Mouse (Mus musculus) kidney, adult 2 months (tissue): Measurements from ENCODE around the gene Ppan. TPM values are rescaled to one million over a fixed set of nuclear protein-coding genes. Genes with fewer than 3 reads are reported as not detected.
A peak's percentile ranks its signal among the peaks of the same experiment; 100 is the strongest.

Experiments used
- DNase-seq: peaks from one replicate; pipeline ENCODE4 v3.0.0; 2021
- H3K27ac ChIP-seq: fragments of 200-500 bp; 2 replicates; pipeline ENCODE4 v1.5.1; 2012; ENCODE audit warnings: low read depth, low read length, control low read depth, inconsistent platforms; ENCODE audit not compliant: insufficient read depth
- H3K27me3 ChIP-seq: fragments of 200-500 bp; replicated peaks from 2 replicates; pipeline ENCODE4 v1.6.1; 2012; ENCODE audit warnings: mild to moderate bottlenecking, moderate library complexity, low read length, inconsistent platforms; ENCODE audit not compliant: control insufficient read depth, insufficient read depth
- H3K36me3 ChIP-seq: fragments of 200-500 bp; 2 replicates; pipeline ENCODE4 v1.6.1; 2012; ENCODE audit warnings: mild to moderate bottlenecking, moderate library complexity, low read length, inconsistent platforms; ENCODE audit not compliant: control insufficient read depth, insufficient read depth
- H3K4me1 ChIP-seq: fragments of 200-500 bp; 2 replicates; pipeline ENCODE4 v1.6.1; 2011; ENCODE audit warnings: low read length; ENCODE audit not compliant: control insufficient read depth, insufficient read depth
- H3K4me3 ChIP-seq: fragments of 200-500 bp; 2 replicates; pipeline ENCODE4 v1.5.1; 2011; ENCODE audit warnings: mild to moderate bottlenecking, low read depth, low read length, control low read depth; ENCODE audit not compliant: insufficient read depth
- CTCF ChIP-seq: fragments of 200-500 bp; conservative IDR thresholded peaks from 2 replicates; pipeline ENCODE4 v1.5.1; 2011; ENCODE audit warnings: low read depth, mild to moderate bottlenecking, control low read depth, low read length, moderate library complexity, mixed read lengths; ENCODE audit not compliant: insufficient read depth, insufficient read length
- POLR2A ChIP-seq: fragments of 200-500 bp; IDR thresholded peaks from one replicate; pipeline ENCODE4 v1.6.1; 2011; ENCODE audit warnings: low read depth, low read length, control low read depth
- WGBS: fragments of 180-500 bp; shearing (Covaris S2); methylation state at CpG from one replicate; pipeline ENCODE4 v1.1.7; 2018; 5-methylcytosine and 5-hydroxymethylcytosine counted together
- polyA plus RNA-seq: library from polyadenylated mRNA; depleted of rRNA; stranded (reverse); fragments of >200 nt; gene quantifications from 2 replicates; pipeline ENCODE4 v1.2.3, GENCODE M21; 2012

The Ppan gene
- polyA plus RNA-seq, 1 experiment: 28.3 TPM

DNA sequence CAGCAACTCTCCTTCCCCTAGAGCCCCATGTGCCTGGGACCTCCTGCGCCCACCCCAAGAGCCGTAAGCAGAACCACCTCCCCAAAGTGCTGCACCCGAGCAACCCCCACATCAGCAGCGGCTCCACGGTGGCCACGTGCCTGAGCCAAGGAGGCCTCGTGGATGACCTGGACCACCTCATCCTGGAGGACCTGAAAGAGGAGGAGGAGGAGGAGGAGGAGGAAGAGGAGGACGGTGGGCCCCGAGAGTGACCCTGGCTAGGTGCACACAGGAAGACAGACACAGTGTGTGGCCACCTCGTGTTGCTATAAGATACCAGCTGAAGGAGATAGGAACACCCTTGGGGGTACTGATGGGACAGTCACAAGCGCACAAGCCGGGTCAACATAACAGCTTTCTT is 14.5 kb upstream of the Ppan start:
- Histone ChIP-seq H3K4me3 (no peak overlapping the region), H3K27ac (no peak overlapping the region), H3K36me3 (no peaks in the 10 kb centered on the region), H3K4me1 (no peaks in the 10 kb centered on the region), H3K27me3 (no peaks in the 10 kb centered on the region)
- no peak for DNase-seq
- WGBS: 85% methylated on average over 12 of the region's 12 CpGs
- TF ChIP-seq POLR2A (no peak), CTCF (no peak)

DNA sequence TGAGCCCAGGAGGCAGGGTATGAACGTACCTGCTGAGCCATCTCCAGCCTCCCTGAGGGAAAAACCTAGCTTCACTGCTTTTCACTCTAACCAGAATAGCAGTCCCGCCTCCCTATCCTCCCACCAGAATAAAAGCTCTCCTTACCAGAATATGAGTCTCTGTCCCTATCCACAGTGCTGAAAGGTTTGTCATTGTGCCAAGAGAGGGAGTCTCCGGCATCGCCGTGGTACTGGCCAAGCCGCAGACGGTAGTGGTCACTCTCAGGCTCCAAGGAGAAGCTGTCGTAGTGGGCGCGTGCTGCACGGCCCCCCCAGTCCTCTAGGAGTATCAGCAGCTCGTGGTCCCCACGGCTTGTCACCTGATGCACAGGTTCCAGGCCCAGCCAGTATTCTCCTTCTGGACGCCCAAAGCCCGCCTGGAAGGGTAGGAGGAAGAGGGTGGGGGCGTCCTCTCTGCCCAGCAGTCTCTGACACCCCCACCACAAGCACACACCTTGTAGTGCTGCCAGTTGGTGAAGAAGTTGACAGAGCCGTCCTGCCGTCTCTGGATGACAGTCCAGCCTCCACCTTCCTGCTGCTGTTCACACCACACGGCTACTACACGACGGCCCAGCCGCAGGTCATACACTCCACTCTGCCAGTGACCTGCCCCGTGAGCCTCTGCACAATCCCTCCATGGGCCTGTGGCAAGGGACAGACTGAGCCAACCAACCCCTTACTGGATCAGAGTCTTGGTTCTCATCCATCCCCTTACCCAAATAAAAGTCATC is 12.8 kb upstream of the Ppan start:
- DNase-seq: no peak
- no peaks in the 10 kb centered on the region for H3K4me1 ChIP-seq
- no peak overlapping the region for H3K4me3 ChIP-seq
- no peaks in the 10 kb centered on the region for H3K36me3 ChIP-seq
- WGBS: 64% methylated on average over 23 of the region's 23 CpGs
- H3K27ac ChIP-seq: no peak overlapping the region
- TF ChIP-seq POLR2A (no peak), CTCF (no peak)
- no peaks in the 10 kb centered on the region for H3K27me3 ChIP-seq

DNA sequence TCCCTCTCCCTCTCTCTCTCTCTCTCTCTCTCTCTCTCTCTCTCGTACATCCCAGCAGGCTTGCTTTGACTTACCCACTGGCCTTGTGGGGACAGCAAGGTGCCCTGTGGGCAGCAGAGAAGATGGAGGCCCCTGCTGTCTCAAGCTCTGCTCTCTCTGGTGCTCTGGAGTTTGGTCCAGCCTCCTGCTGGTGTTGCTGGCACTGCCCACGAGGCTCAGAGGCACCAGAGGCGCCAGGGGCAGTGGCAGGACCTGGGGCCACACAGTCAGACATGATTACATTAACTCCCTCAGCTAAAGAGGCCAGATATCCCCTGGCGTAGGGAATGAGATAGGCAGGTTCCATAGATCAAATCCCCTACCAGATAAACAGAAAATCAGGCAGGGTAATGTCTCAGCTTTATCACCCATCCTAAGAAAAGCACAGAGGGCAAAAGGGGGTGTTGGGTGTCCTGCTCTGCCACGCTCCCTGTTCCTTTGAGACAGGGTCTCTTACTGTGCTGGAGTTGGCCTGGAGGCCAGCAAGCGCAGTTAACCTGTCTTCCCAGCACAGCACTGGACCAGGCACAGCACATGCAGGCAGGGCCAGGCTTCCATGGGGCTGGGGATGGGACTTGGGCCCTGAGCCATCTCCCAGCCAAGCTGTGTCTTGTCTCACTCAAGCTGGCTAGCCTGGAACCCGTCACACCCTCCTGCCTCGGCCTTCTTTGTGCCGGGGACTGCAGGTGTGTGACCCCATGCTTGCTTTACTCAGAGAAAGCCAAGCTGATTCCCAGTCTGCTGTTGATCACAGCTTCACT is 11.5 kb upstream of the Ppan start:
- no peak for DNase-seq
- Histone ChIP-seq H3K36me3 (no peaks in the 10 kb centered on the region), H3K27ac (no peak overlapping the region), H3K4me3 (no peak overlapping the region), H3K27me3 (no peaks in the 10 kb centered on the region), H3K4me1 (no peaks in the 10 kb centered on the region)
- no peak for TF ChIP-seq POLR2A
- TF ChIP-seq CTCF: no peak
- 71% methylated on average over 8 of the region's 9 CpGs for WGBS

DNA sequence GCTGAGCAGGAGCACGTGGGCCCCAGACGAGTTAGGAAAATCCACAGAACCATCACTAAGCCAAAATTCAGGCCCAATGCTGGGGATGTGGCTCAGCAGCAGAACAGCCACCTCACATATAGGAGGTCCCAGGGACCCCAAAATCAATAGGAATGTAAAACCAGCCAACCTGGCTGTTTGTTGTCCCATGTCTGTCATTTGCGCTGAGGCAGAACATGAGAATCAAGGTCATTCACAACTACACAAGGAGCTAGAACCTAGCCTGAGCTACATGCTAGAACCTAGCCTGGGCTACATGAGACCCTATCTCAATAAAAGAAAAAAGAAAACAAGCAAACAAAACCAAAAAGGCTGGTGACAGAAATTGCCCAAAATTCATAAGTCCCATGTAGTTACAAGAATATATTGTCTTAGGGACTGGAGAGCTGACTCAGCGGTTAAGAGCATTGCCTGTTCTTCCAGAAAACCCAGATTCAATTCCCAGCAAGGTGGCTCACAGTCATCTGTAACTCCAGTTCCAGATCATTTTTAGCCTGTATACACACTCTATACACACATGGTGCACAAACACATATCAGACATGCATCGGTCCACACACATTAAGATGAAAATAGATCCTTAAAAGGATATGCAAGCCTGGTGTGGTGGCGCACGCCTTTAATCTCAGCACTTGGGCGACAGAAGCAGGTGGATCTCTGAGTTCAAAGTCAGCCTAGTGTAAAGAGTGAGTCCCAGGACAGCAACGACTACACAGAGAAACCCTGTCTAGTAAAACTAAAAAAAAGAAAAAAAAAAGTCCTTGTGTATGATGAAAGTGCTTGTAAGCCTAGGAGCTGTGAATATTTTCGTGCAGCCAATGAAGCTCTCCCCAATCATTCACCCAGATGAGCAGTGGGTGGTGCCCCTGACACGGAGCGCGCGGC is 10.6 kb upstream of the Ppan start:
- no peaks in the 10 kb centered on the region for H3K36me3 ChIP-seq
- WGBS: 35% methylated on average over 14 of the region's 14 CpGs
- H3K4me3 ChIP-seq: peak overlapping the region; percentile 24
- TF ChIP-seq POLR2A (no peak), CTCF (no peak)
- H3K27ac ChIP-seq: no peak overlapping the region
- H3K27me3 ChIP-seq: no peaks in the 10 kb centered on the region
- DNase-seq: no peak
- H3K4me1 ChIP-seq: no peaks in the 10 kb centered on the region

- under 1% methylated on average over 69 of the region's 69 CpGs for WGBS
- H3K27ac ChIP-seq: peak overlapping the region; percentile 87
- H3K27me3 ChIP-seq: no peaks in the 10 kb centered on the region
- H3K36me3 ChIP-seq: no peaks in the 10 kb centered on the region
- DNase-seq: peak; percentile 100
- peak; percentile 81 for TF ChIP-seq CTCF
- peak; percentile 62 for TF ChIP-seq POLR2A
- H3K4me3 ChIP-seq: peak overlapping the region; percentile 58
- H3K4me1 ChIP-seq: no peaks in the 10 kb centered on the region
Observed at GRCm38 (mm10) chr9:20878041-20878709, 9.8 kb upstream of the Ppan start.

DNA sequence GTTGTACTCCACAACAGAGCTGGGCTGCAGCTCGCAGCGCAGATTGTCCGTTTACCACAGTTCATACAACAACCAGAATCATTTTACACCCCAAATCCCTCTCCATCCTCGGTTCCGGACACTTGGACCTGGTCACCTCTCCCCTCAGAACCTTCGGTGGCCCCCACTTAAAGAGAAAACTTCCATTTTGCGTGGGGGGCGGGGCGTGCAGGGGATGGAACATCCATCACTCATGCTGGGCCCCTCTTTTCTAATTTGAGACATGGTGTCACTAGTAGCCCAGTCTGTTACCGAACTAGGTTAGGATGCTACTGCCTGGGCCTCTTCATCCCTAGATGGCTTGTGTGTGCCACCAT is 9.3 kb upstream of the Ppan start:
- H3K4me1 ChIP-seq: no peaks in the 10 kb centered on the region
- H3K4me3 ChIP-seq: peak overlapping the region; percentile 58
- TF ChIP-seq POLR2A (no peak), CTCF (no peak)
- no peak for DNase-seq
- peak overlapping the region; percentile 87 for H3K27ac ChIP-seq
- 13% methylated on average over 10 of the region's 10 CpGs for WGBS
- no peaks in the 10 kb centered on the region for H3K27me3 ChIP-seq
- no peaks in the 10 kb centered on the region for H3K36me3 ChIP-seq
